Mouse (Mus musculus): ENCODE results near the gene Spon1.

GRCm38 (mm10) chr7:114058927-114059441 is 293.2 kb downstream of the Spon1 start:
- TF ChIP-seq CTCF (IDR thresholded peaks at IDR 0.05; ENCODE audit: low read depth) (no peak), EP300 (optimal IDR thresholded peaks at IDR 0.05) (no peak)
